Mouse (Mus musculus) heart, postnatal 0 days (tissue): Measurements from ENCODE around the gene Aldh3a1. TPM values are rescaled to one million over a fixed set of nuclear protein-coding genes. Genes with fewer than 3 reads are reported as not detected.
A peak's percentile ranks its signal among the peaks of the same experiment; 100 is the strongest.

ENCODE experiments used
- ATAC-seq: fragments of 200-750 bp; cut with Nextera tagmentation; 2 replicates; pipeline ENCODE4 v1.8.0; 2017; ENCODE audit warnings: low read depth, moderate number of reproducible peaks, moderate library complexity; ENCODE audit not compliant: insufficient read depth
- DNase-seq: peaks from one replicate; pipeline ENCODE4 v3.0.0-alpha.2; 2016; ENCODE audit warnings: low spot score
- H3K27ac ChIP-seq: fragments of 300-500 bp; sonication (generic); 2 replicates; pipeline ENCODE4 v1.5.1; 2014; ENCODE audit warnings: low read depth, mild to moderate bottlenecking
- H3K27me3 ChIP-seq: fragments of 300-500 bp; sonication (generic); 2 replicates; pipeline ENCODE4 v1.6.1; 2014; ENCODE audit warnings: low read length, mixed read lengths; ENCODE audit not compliant: control insufficient read depth, insufficient read depth
- H3K36me3 ChIP-seq: fragments of 300-500 bp; sonication (generic); replicated peaks from 2 replicates; pipeline ENCODE4 v1.6.1; 2014; ENCODE audit warnings: low read length, mixed read lengths; ENCODE audit not compliant: control insufficient read depth, insufficient read depth
- H3K4me1 ChIP-seq: fragments of 300-500 bp; sonication (generic); 2 replicates; pipeline ENCODE4 v1.6.1; 2014; ENCODE audit warnings: antibody characterized with exemption; ENCODE audit not compliant: control insufficient read depth, insufficient read depth
- H3K4me2 ChIP-seq: fragments of 300-500 bp; sonication (generic); 2 replicates; pipeline ENCODE4 v1.6.1; 2014; ENCODE audit warnings: low read depth, mild to moderate bottlenecking, low read length, moderate library complexity
- H3K4me3 ChIP-seq: fragments of 300-500 bp; sonication (generic); 2 replicates; pipeline ENCODE4 v1.5.1; 2014; ENCODE audit warnings: low read depth, low read length
- H3K9ac ChIP-seq: fragments of 300-500 bp; sonication (generic); replicated peaks from 2 replicates; pipeline ENCODE4 v1.6.1; 2014; ENCODE audit warnings: low read depth, low read length, mixed read lengths
- H3K9me3 ChIP-seq: fragments of 300-500 bp; sonication (generic); replicated peaks from 2 replicates; pipeline ENCODE4 v1.6.1; 2016; ENCODE audit warnings: low read length; ENCODE audit not compliant: control insufficient read depth
- CTCF ChIP-seq: IDR thresholded peaks from 2 replicates; pipeline ENCODE4 v1.5.1; 2016; ENCODE audit warnings: antibody characterized with exemption, control low read depth, low read depth
- EP300 ChIP-seq: IDR thresholded peaks from 2 replicates; pipeline ENCODE4 v1.6.1; 2016; ENCODE audit warnings: antibody characterized with exemption, low read depth
- WGBS: fragments of 180-500 bp; shearing (Covaris S2); extraction: QIAGEN DNeasy Blood & Tissue Kit; methylation state at CpG from one replicate; pipeline ENCODE4 v1.1.7; 2014; 5-methylcytosine and 5-hydroxymethylcytosine counted together
- polyA plus RNA-seq: library from polyadenylated mRNA; unstranded; fragments of >200 nt; fragmentation: Nextera tagmentation; extraction: Ambion mirVana; gene quantifications from 2 replicates; pipeline ENCODE4 v1.2.1, GENCODE M21; 2015
- total RNA-seq: library from RNA; depleted of rRNA; stranded (reverse); fragments of >200 nt; gene quantifications from 2 replicates; pipeline ENCODE4 v1.2.3, GENCODE M21; 2014; ENCODE audit warnings: low replicate concordance

The Aldh3a1 gene
- total and polyA plus RNA-seq, 2 experiments from 2014 or later, result 0.42 TPM; not detected in 1

- DNase-seq, result no peak
- no peaks in the 10 kb centered on the region for H3K36me3 ChIP-seq
- peaks cover 7% of the 10 kb centered on the region; the same call in 1 of the 2 replicates for H3K27me3 ChIP-seq
- no peaks in the 10 kb centered on the region for H3K9me3 ChIP-seq
- peaks cover 11% of the 10 kb centered on the region for H3K4me1 ChIP-seq
- no peak overlapping the region for H3K4me2 ChIP-seq
- no peak overlapping the region for H3K4me3 ChIP-seq
- TF ChIP-seq EP300 (no peak), CTCF (no peak)
- H3K9ac ChIP-seq, result no peak overlapping the region
- no peak for ATAC-seq
- H3K27ac ChIP-seq, result no peak overlapping the region
- WGBS, result 96% methylated on average over 3 of the region's 3 CpGs
Observed at GRCm38 (mm10) chr11:61206136-61206535, 1.2 kb upstream of the Aldh3a1 start.

- Histone ChIP-seq H3K4me3 (no peak overlapping the region), H3K9ac (no peak overlapping the region), H3K27ac (peak overlapping the region; percentile 61; the same call in 1 of the 2 replicates), H3K4me1 (peaks cover 11% of the 10 kb centered on the region), H3K9me3 (no peaks in the 10 kb centered on the region), H3K27me3 (peaks cover 29% of the 10 kb centered on the region), H3K36me3 (no peaks in the 10 kb centered on the region), H3K4me2 (no peak overlapping the region)
- no peak for TF ChIP-seq EP300
- TF ChIP-seq CTCF, result no peak
- 67% methylated on average over 10 of the region's 10 CpGs for WGBS
- 0 out of 2 replicates have a peak, but pooled peaks have one; percentile 1 for ATAC-seq
- DNase-seq, result no peak
Observed at GRCm38 (mm10) chr11:61208316-61208715, 979 bp downstream of the Aldh3a1 start.

GRCm38 (mm10) chr11:61212102-61212501 lies 4.8 kb downstream of the Aldh3a1 start:
- H3K9me3 ChIP-seq, result no peaks in the 10 kb centered on the region
- 35% methylated on average over 20 of the region's 20 CpGs for WGBS
- H3K4me1 ChIP-seq, result peaks cover 11% of the 10 kb centered on the region
- H3K27me3 ChIP-seq, result peaks cover 36% of the 10 kb centered on the region
- ATAC-seq, result no peak
- H3K9ac ChIP-seq, result no peak overlapping the region
- H3K36me3 ChIP-seq, result no peaks in the 10 kb centered on the region
- H3K4me3 ChIP-seq, result no peak overlapping the region
- no peak for DNase-seq
- no peak overlapping the region for H3K27ac ChIP-seq
- H3K4me2 ChIP-seq, result no peak overlapping the region
- TF ChIP-seq EP300, result no peak
- peak; percentile 8; the same call in 1 of the 2 replicates for TF ChIP-seq CTCF

GRCm38 (mm10) chr11:61215936-61216335 lies 8.6 kb downstream of the Aldh3a1 start:
- no peaks in the 10 kb centered on the region for H3K4me1 ChIP-seq
- TF ChIP-seq EP300 (no peak), CTCF (no peak)
- DNase-seq (no peak), ATAC-seq (no peak)
- H3K27ac ChIP-seq, result no peak overlapping the region
- H3K36me3 ChIP-seq, result no peaks in the 10 kb centered on the region
- H3K4me2 ChIP-seq, result no peak overlapping the region
- 91% methylated on average over 3 of the region's 3 CpGs for WGBS
- no peak overlapping the region for H3K4me3 ChIP-seq
- no peak overlapping the region for H3K9ac ChIP-seq
- peaks cover 30% of the 10 kb centered on the region for H3K27me3 ChIP-seq
- no peaks in the 10 kb centered on the region for H3K9me3 ChIP-seq

GRCm38 (mm10) chr11:61220156-61220881 lies 13.0 kb downstream of the Aldh3a1 start:
- Histone ChIP-seq H3K9ac (no peak overlapping the region), H3K9me3 (no peaks in the 10 kb centered on the region), H3K4me3 (no peak overlapping the region), H3K4me2 (no peak overlapping the region), H3K4me1 (peaks cover 1% of the 10 kb centered on the region; the same call in 1 of the 2 replicates), H3K27ac (no peak overlapping the region), H3K36me3 (no peaks in the 10 kb centered on the region), H3K27me3 (no peaks in the 10 kb centered on the region)
- ATAC-seq (no peak), DNase-seq (no peak)
- WGBS, result 46% methylated on average over 9 of the region's 9 CpGs
- TF ChIP-seq CTCF, result peak; percentile 20; the same call in 1 of the 2 replicates
- no peak for TF ChIP-seq EP300

- Histone ChIP-seq H3K9ac (no peak overlapping the region), H3K9me3 (no peaks in the 10 kb centered on the region), H3K27me3 (no peaks in the 10 kb centered on the region), H3K36me3 (no peaks in the 10 kb centered on the region), H3K4me3 (no peak overlapping the region), H3K4me1 (peaks cover 13% of the 10 kb centered on the region), H3K27ac (no peak overlapping the region), H3K4me2 (no peak overlapping the region)
- WGBS, result 84% methylated on average over 1 of the region's 1 CpGs
- ATAC-seq (no peak), DNase-seq (no peak)
- TF ChIP-seq CTCF, result no peak
Observed at GRCm38 (mm10) chr11:61222007-61222406, 14.7 kb downstream of the Aldh3a1 start.
